Mouse (Mus musculus) stomach, embryonic 14.5 days (tissue): Measurements from ENCODE around the gene Mapkapk5. TPM values are rescaled to one million over a fixed set of nuclear protein-coding genes. Genes with fewer than 3 reads are reported as not detected.

ENCODE experiments used
- ATAC-seq: fragments of 200-750 bp; cut with Nextera tagmentation; 2 replicates; pipeline ENCODE4 v1.8.0; 2017; ENCODE audit warnings: low read depth, moderate TSS enrichment; ENCODE audit not compliant: insufficient number of reproducible peaks, insufficient read depth, low FRiP score
- H3K27ac ChIP-seq: fragments of 300-500 bp; sonication (generic); 2 replicates; pipeline ENCODE4 v1.5.1; 2014; ENCODE audit warnings: mild to moderate bottlenecking, low read length, moderate library complexity, mixed read lengths
- H3K27me3 ChIP-seq: fragments of 300-500 bp; sonication (generic); 2 replicates; pipeline ENCODE4 v1.6.1; 2014; ENCODE audit warnings: low read length, control low read depth, mixed read lengths; ENCODE audit not compliant: control insufficient read depth, insufficient read depth
- H3K36me3 ChIP-seq: fragments of 300-500 bp; sonication (generic); 2 replicates; pipeline ENCODE4 v1.6.1; 2014; ENCODE audit warnings: mild to moderate bottlenecking, control low read depth, low read length, moderate library complexity, mixed read lengths; ENCODE audit not compliant: control insufficient read depth, insufficient read depth
- H3K4me1 ChIP-seq: fragments of 300-500 bp; sonication (generic); 2 replicates; pipeline ENCODE4 v1.6.1; 2014; ENCODE audit warnings: low read length, control low read depth, mixed read lengths; ENCODE audit not compliant: control insufficient read depth, insufficient read depth
- H3K4me2 ChIP-seq: fragments of 300-500 bp; sonication (generic); replicated peaks from 2 replicates; pipeline ENCODE4 v1.6.1; 2014; ENCODE audit warnings: low read depth, low read length, control low read depth
- H3K4me3 ChIP-seq: fragments of 300-500 bp; sonication (generic); 2 replicates; pipeline ENCODE4 v1.5.1; 2014; ENCODE audit warnings: low read depth, low read length, control low read depth
- H3K9ac ChIP-seq: fragments of 300-500 bp; sonication (generic); replicated peaks from 2 replicates; pipeline ENCODE4 v1.6.1; 2014; ENCODE audit warnings: low read depth, mild to moderate bottlenecking, control low read depth, low read length, moderate library complexity, mixed read lengths
- H3K9me3 ChIP-seq: fragments of 300-500 bp; sonication (generic); 2 replicates; pipeline ENCODE4 v1.6.1; 2016; ENCODE audit warnings: low read depth, low read length, control low read depth; ENCODE audit not compliant: control insufficient read depth
- WGBS: fragments of 180-500 bp; shearing (Covaris S2); extraction: QIAGEN DNeasy Blood & Tissue Kit; methylation state at CpG from one replicate; pipeline ENCODE4 v1.1.7; 2014; 5-methylcytosine and 5-hydroxymethylcytosine counted together
- polyA plus RNA-seq: library from polyadenylated mRNA; unstranded; fragments of >200 nt; fragmentation: Nextera tagmentation; extraction: Ambion mirVana; gene quantifications from 2 replicates; pipeline ENCODE4 v1.2.1, GENCODE M21; 2014

The Mapkapk5 gene
- polyA plus RNA-seq, 1 experiment from 2014 or later = 52.9 TPM

DNA sequence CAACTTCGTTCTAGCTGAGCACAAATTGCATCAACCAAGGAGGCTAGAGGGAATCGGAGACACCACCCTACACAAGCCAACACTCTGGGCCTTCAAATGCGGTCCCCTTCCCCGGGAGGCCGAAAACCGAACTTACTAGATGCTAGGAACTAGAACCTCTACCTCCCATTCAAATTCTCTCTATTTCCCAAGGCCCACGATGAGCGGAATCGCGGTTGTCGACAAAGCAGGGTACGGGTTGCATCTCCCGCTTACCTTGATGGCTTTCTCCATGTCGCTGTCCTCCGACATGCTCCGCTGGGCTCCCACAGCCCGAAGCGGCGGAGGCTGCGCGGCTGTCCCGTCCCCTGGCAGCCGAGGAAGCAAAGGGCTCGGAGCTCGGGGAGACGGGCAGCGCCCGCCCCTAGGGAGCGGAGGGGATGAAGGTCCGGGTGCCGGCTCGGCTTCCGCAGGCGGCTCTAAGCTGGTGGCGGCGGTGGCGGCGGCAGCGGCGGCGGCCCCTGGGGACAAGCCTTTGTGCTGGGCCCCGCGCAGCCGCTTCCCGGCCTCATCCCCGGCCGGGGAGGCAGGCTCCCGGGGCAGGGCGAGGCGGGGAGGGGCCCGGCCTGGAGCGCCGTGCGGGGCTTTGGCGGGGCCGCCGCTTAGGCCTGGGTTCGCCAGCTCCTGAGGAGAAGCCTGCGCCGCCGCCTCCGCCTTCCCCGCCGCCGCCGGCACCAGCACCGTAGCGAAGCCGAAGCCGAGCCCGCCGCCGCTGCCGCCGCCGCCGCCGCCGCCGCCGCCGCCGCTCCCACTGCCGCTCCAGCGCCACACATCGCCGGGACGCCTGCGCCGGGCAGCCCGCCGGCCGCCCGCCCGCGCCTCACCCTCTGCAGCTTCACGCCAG, 554 bp downstream of the Mapkapk5 start, which contains the start of the genes Adam1a and Gm42878:
Gene Adam1a, minus strand, starts transcription at position 573 of the 883 bp plus-strand sequence.
Gene Gm42878, minus strand, starts transcription at position 573 of the 883 bp plus-strand sequence.
- Histone ChIP-seq H3K4me2 (peak within 1 kb of the TSS; percentile 96), H3K9ac (peak within 1 kb of the TSS; percentile 99), H3K4me3 (peak within 1 kb of the TSS; percentile 100), H3K9me3 (no peaks in the 10 kb centered on the region), H3K36me3 (no peaks in the 10 kb centered on the region), H3K4me1 (peaks cover 10% of the 10 kb centered on the region), H3K27ac (peak within 1 kb of the TSS; percentile 87), H3K27me3 (no peaks in the 10 kb centered on the region)
- 1% methylated on average over 36 of the region's 97 CpGs for WGBS
- peak; percentile 56 for ATAC-seq

GRCm38 (mm10) chr5:121543370-121543769, 2.3 kb downstream of the Mapkapk5 start:
- H3K9ac ChIP-seq = no peak overlapping the region
- H3K4me1 ChIP-seq = peaks cover 10% of the 10 kb centered on the region
- H3K4me2 ChIP-seq = no peak overlapping the region
- H3K36me3 ChIP-seq = no peaks in the 10 kb centered on the region; the same call in 1 of the 2 replicates
- H3K4me3 ChIP-seq = no peak overlapping the region
- no peak for ATAC-seq
- 74% methylated on average over 3 of the region's 3 CpGs for WGBS
- H3K27me3 ChIP-seq = no peaks in the 10 kb centered on the region
- no peaks in the 10 kb centered on the region for H3K9me3 ChIP-seq
- H3K27ac ChIP-seq = no peak overlapping the region

DNA sequence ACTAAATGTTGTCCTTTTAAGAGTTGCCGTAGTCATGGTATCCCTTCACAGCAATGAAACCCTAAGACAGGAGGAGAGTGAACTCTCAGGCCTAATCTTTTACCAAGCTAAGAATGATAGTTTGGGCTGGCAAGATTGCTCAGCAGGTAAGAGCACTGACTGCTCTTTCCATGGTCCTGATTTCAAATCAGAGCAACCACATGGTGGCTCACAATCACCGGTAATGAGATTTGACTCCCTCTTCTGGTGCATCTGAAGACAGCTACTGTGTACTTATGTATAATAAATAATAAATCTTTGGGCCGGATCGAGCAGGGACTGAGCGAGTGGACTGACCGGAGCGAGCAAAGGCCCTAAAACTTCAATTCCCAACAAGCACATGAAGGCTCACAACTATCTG, 4.5 kb downstream of the Mapkapk5 start:
- Histone ChIP-seq H3K9me3 (no peaks in the 10 kb centered on the region), H3K4me3 (no peak overlapping the region), H3K27ac (no peak overlapping the region), H3K27me3 (no peaks in the 10 kb centered on the region), H3K4me2 (no peak overlapping the region), H3K9ac (no peak overlapping the region), H3K4me1 (peaks cover 10% of the 10 kb centered on the region), H3K36me3 (peaks cover 11% of the 10 kb centered on the region)
- ATAC-seq = no peak
- 81% methylated on average over 7 of the region's 7 CpGs for WGBS

DNA sequence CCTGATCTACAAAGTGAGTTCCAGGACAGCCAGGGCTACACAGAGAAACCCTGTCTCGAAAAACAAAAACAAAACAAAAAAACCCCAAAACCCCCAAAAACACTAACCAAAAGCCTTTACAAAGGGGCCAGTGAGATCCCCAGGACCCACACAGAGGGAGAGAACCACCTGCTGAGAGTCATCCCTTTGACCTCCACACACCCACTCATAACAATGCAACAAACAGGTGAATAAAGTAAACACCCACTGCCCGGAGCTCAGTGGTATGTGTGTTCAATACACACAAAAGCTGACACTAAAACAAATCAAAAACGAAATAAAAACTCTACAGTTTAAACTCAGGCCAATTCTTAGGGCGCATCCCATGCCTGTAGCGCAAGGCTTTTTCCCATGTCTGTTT, 5.6 kb downstream of the Mapkapk5 start:
- H3K36me3 ChIP-seq = peaks cover 22% of the 10 kb centered on the region
- 90% methylated on average over 5 of the region's 5 CpGs for WGBS
- no peak overlapping the region for H3K27ac ChIP-seq
- no peak overlapping the region for H3K4me3 ChIP-seq
- no peaks in the 10 kb centered on the region for H3K9me3 ChIP-seq
- H3K4me1 ChIP-seq = peaks cover 10% of the 10 kb centered on the region
- H3K4me2 ChIP-seq = no peak overlapping the region
- no peak for ATAC-seq
- no peaks in the 10 kb centered on the region for H3K27me3 ChIP-seq
- no peak overlapping the region for H3K9ac ChIP-seq

GRCm38 (mm10) chr5:121537588-121537987, 8.1 kb downstream of the Mapkapk5 start:
- no peak for ATAC-seq
- Histone ChIP-seq H3K27me3 (no peaks in the 10 kb centered on the region), H3K9ac (no peak overlapping the region), H3K4me2 (no peak overlapping the region), H3K4me3 (no peak overlapping the region), H3K9me3 (no peaks in the 10 kb centered on the region), H3K27ac (no peak overlapping the region), H3K36me3 (peaks cover 37% of the 10 kb centered on the region), H3K4me1 (no peaks in the 10 kb centered on the region)
- WGBS = 85% methylated on average over 2 of the region's 2 CpGs

- no peaks in the 10 kb centered on the region for H3K9me3 ChIP-seq
- peaks cover 42% of the 10 kb centered on the region for H3K36me3 ChIP-seq
- no peaks in the 10 kb centered on the region for H3K27me3 ChIP-seq
- no peak overlapping the region for H3K27ac ChIP-seq
- WGBS = 73% methylated on average over 7 of the region's 7 CpGs
- no peak overlapping the region for H3K4me2 ChIP-seq
- H3K4me1 ChIP-seq = no peaks in the 10 kb centered on the region
- ATAC-seq = no peak
- no peak overlapping the region for H3K4me3 ChIP-seq
- no peak overlapping the region for H3K9ac ChIP-seq
Observed at GRCm38 (mm10) chr5:121536921-121537555, 8.7 kb downstream of the Mapkapk5 start.

DNA sequence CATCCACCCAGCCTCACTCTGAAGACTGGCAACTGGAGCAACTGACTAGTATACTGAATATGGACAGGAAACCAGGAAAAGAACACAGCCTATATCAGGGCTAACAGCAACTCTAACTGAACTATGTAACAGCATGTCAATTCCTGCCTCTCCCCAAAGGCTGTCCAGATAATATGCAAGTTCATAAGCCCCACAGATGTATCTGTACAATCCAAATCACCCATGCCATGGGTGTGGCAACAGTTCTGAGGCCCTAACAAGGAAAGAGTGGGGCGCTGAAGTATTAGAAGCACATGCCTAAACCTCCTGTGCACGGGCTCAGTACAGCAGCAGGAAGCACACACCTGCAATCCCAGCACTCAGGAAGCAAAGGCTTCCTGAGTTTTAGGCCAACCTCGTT, 10.6 kb downstream of the Mapkapk5 start:
- Histone ChIP-seq H3K4me2 (no peak overlapping the region), H3K27me3 (no peaks in the 10 kb centered on the region), H3K9ac (no peak overlapping the region), H3K27ac (no peak overlapping the region), H3K36me3 (peaks cover 56% of the 10 kb centered on the region), H3K4me3 (no peak overlapping the region), H3K9me3 (no peaks in the 10 kb centered on the region), H3K4me1 (no peaks in the 10 kb centered on the region)
- 92% methylated on average over 3 of the region's 3 CpGs for WGBS
- ATAC-seq = 0 out of 2 replicates have a peak, but pooled peaks have one; percentile 18

DNA sequence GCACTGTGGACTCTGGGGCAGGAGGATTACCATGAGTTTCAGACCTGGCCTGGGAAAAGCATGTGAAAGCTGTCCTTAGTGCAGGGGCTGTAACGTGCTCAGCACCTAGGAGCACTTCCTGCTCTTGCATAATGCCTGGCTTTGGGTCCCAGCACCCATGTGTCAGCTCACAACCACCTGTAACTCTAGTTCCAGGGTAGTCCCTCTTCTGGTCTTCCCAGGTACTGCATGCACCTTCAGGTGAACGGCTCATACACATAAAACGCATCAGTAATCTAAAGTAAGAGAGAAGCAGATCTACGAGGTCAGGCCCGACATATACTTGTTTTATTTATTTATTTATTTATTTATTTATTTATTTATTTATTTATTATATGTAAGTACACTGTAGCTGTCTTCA, 11.2 kb downstream of the Mapkapk5 start:
- ATAC-seq = no peak
- peaks cover 59% of the 10 kb centered on the region for H3K36me3 ChIP-seq

More for the DNA sequence above, 11.2 kb downstream of the Mapkapk5 start:
- H3K4me3 ChIP-seq = no peak overlapping the region
- H3K9me3 ChIP-seq = no peaks in the 10 kb centered on the region
- no peak overlapping the region for H3K4me2 ChIP-seq
- 92% methylated on average over 5 of the region's 5 CpGs for WGBS
- no peaks in the 10 kb centered on the region for H3K27me3 ChIP-seq
- H3K9ac ChIP-seq = no peak overlapping the region
- no peak overlapping the region for H3K27ac ChIP-seq
- H3K4me1 ChIP-seq = no peaks in the 10 kb centered on the region
